Mouse (Mus musculus) bone marrow macrophage, adult 2 months (primary cell): Measurements from ENCODE around the gene Zfp277.

ENCODE experiments used
- CTCF ChIP-seq: IDR thresholded peaks from 2 replicates; pipeline ENCODE4 v1.5.1; 2012; ENCODE audit warnings: low read depth, mild to moderate bottlenecking, low read length, moderate library complexity
- POLR2A ChIP-seq: IDR thresholded peaks from 2 replicates; pipeline ENCODE4 v1.6.1; 2012; ENCODE audit warnings: mild to moderate bottlenecking, low read depth, low read length, borderline replicate concordance

- TF ChIP-seq CTCF (no peak), POLR2A (no peak)
These were observed 168.1 kb downstream of the Zfp277 start for GRCm38 (mm10) chr12:40277581-40277980.
